Mouse (Mus musculus): Measurements from ENCODE around the gene Megf11.

The Megf11 gene

GRCm38 (mm10) chr9:64395238-64395920, 10.0 kb downstream of the Megf11 start:
- DNase-seq = no peak

GRCm38 (mm10) chr9:64397108-64397507, 11.7 kb downstream of the Megf11 start:
- DNase-seq = peak; percentile 14 to 39

- no peak for DNase-seq
These were observed 13.7 kb downstream of the Megf11 start for GRCm38 (mm10) chr9:64399121-64399520.

- DNase-seq = no peak
These were observed 16.7 kb downstream of the Megf11 start for GRCm38 (mm10) chr9:64402141-64402540.

GRCm38 (mm10) chr9:64406841-64407240, 21.4 kb downstream of the Megf11 start:
- DNase-seq = peak in 1 of 2 experiments; percentile 15

GRCm38 (mm10) chr9:64407390-64407970, 22.1 kb downstream of the Megf11 start:
- DNase-seq = no peak

GRCm38 (mm10) chr9:64408821-64409220, 23.4 kb downstream of the Megf11 start:
- no peak for DNase-seq

- no peak for DNase-seq
These were observed 35.0 kb downstream of the Megf11 start for GRCm38 (mm10) chr9:64420471-64420870.

- DNase-seq = no peak
These were observed 36.7 kb downstream of the Megf11 start for GRCm38 (mm10) chr9:64421986-64422616.

- DNase-seq = no peak
These were observed 38.5 kb downstream of the Megf11 start for GRCm38 (mm10) chr9:64423912-64424311.

- DNase-seq = no peak
These were observed 50.7 kb downstream of the Megf11 start for GRCm38 (mm10) chr9:64436121-64436520.

- DNase-seq = no peak
These were observed 54.7 kb downstream of the Megf11 start for GRCm38 (mm10) chr9:64440101-64440500.

GRCm38 (mm10) chr9:64445981-64446380, 60.6 kb downstream of the Megf11 start:
- no peak for DNase-seq

GRCm38 (mm10) chr9:64447070-64447469, 61.6 kb downstream of the Megf11 start:
- DNase-seq = no peak

- peak; percentile 34 to 58 for DNase-seq
These were observed 62.1 kb downstream of the Megf11 start for GRCm38 (mm10) chr9:64447522-64447921.

- DNase-seq = no peak
These were observed 67.3 kb downstream of the Megf11 start for GRCm38 (mm10) chr9:64452769-64453168.

- DNase-seq = peak; percentile 19 to 35
These were observed 68.8 kb downstream of the Megf11 start for GRCm38 (mm10) chr9:64454196-64454595.

- DNase-seq = no peak
These were observed 70.5 kb downstream of the Megf11 start for GRCm38 (mm10) chr9:64455910-64456309.

- peak; percentile 19 to 30 for DNase-seq
These were observed 72.2 kb downstream of the Megf11 start for GRCm38 (mm10) chr9:64457596-64457995.

GRCm38 (mm10) chr9:64461568-64462308, 76.3 kb downstream of the Megf11 start:
- DNase-seq = no peak

GRCm38 (mm10) chr9:64462870-64463269, 77.4 kb downstream of the Megf11 start:
- DNase-seq = peak; percentile 37 to 39

- DNase-seq = peak; percentile 22 to 46
These were observed 80.7 kb downstream of the Megf11 start for GRCm38 (mm10) chr9:64466090-64466489.

- DNase-seq = no peak
These were observed 81.1 kb downstream of the Megf11 start for GRCm38 (mm10) chr9:64466564-64466963.
